10 mouse cellular contexts compared by ENCODE assay signal in the genomic region with DNA sequence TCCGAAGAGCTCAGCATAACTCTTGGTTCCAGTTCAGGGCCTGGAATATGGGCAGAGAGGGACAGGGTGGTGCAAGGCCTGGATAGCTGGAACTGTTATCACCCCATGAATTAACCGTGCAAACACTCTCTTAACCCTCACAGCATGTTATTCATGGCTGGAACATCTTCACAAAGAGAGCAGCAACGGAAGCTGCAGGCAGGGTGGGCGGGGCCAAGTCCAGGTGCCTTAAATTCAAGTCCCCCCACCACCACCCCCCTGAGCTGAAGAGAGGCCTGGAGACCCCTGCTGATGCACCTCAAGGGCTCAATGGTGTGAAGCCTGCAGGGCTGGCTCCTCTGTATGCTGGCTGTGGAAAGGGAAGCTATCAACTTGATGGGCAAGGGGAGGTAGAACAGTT. TPM values are rescaled to one million over a fixed set of nuclear protein-coding genes. Genes with fewer than 3 reads are reported as not detected.
"Had no signal": no experiment of that assay in that cellular context is flagged by ENCODE, and none has a peak within 500 bp of the region (broad histone marks: within the 10 kb centered on the region; RNA-seq: fewer than 3 reads in every experiment).

No protein-coding gene starts in this region.

- ATAC-seq: intestine, embryonic 16.5 days; liver, postnatal 0 days had no signal

RNA-seq across cellular contexts. Expression of a gene that starts 15.8 kb away (rescaled TPM):
- total RNA-seq: liver, adult 2 months; neutrophil, adult 5-6 weeks had no signal
- polyA plus RNA-seq: inflammation-experienced regulatory T-cells, adult 6 months; liver, adult 2 months; liver, postnatal 0 days had no signal

RNA-seq across cellular contexts. Expression of a gene that starts 38.5 kb away (rescaled TPM):
- total RNA-seq: neutrophil, adult 5-6 weeks had no signal
- polyA plus RNA-seq: liver, adult 2 months; liver, embryonic 14.5 days; liver, postnatal 0 days had no signal

RNA-seq across cellular contexts. Expression of a gene that starts 47.3 kb away (rescaled TPM):
- total RNA-seq: neutrophil, adult 5-6 weeks had no signal
- polyA plus RNA-seq: inflammation-experienced regulatory T-cells, adult 6 months had no signal

RNA-seq across cellular contexts. Expression of a gene that starts 54.5 kb away (rescaled TPM):
- total RNA-seq: liver, adult 2 months; neutrophil, adult 5-6 weeks had no signal
- polyA plus RNA-seq: inflammation-experienced regulatory T-cells, adult 6 months; liver, adult 2 months; liver, embryonic 14.5 days; liver, postnatal 0 days; midbrain, embryonic 10.5 days; midbrain, embryonic 14.5 days; small intestine, adult 2 months; urinary bladder, adult 2 months had no signal
